Comparison of ENCODE assay signal across 8 mouse cellular contexts in genomic region chr17:88316213-88316967, GRCm38 (mm10).
DNase-seq lines count a peak whose midpoint lies in the region; ATAC-seq lines count a peak whose summit lies in the region.
"Had no signal": no experiment of that assay in that cellular context is flagged by ENCODE, and none has a peak within 500 bp of the region (broad histone marks: within the 10 kb centered on the region; RNA-seq: fewer than 3 reads in every experiment).

No protein-coding gene starts in this region.

- H3K4me2 ChIP-seq in neural tube, embryonic 11.5 days (ENCODE audit: low read depth) = no peak overlapping the region
- H3K4me2 ChIP-seq in forebrain, embryonic 15.5 days (replicated peaks) = no peak overlapping the region
- no peak overlapping the region for H3K4me2 ChIP-seq in midbrain, embryonic 13.5 days (replicated peaks)

- ATAC-seq in neural tube, embryonic 11.5 days (ENCODE audit: insufficient read depth, low FRiP score, low TSS enrichment) = peak; percentile 78
- ATAC-seq in forebrain, embryonic 15.5 days (replicated peaks) = peak; percentile 95
- ATAC-seq in midbrain, embryonic 13.5 days = peak; percentile 94

- no peaks in the 10 kb centered on the region for H3K4me1 ChIP-seq in neural tube, embryonic 11.5 days (ENCODE audit: control insufficient read depth, insufficient read depth, low read length)
- peaks cover 15% of the 10 kb centered on the region for H3K4me1 ChIP-seq in forebrain, embryonic 15.5 days
- peaks cover 5% of the 10 kb centered on the region; the same call in 1 of the 2 replicates for H3K4me1 ChIP-seq in midbrain, embryonic 13.5 days (replicated peaks)

- no peak for DNase-seq in neural tube, embryonic 11.5 days (ENCODE audit: low spot score)
- DNase-seq in neural tube, embryonic 10.5 days (ENCODE audit: extremely low spot score, low spot score) = no peak
- DNase-seq in thymus, postnatal 25 days = peak; percentile 66
- DNase-seq in embryo, embryonic 10 days (ENCODE audit: low spot score) = no peak
- no peak for DNase-seq in lung, postnatal 25 days (ENCODE audit: low spot score)

- H3K27ac ChIP-seq in neural tube, embryonic 11.5 days (ENCODE audit: low read depth, low read length) = no peak overlapping the region
- H3K27ac ChIP-seq in forebrain, embryonic 15.5 days (replicated peaks) = peak overlapping the region; percentile 80
- peak overlapping the region; percentile 9; the same call in 1 of the 2 replicates for H3K27ac ChIP-seq in midbrain, embryonic 13.5 days

- no peak overlapping the region for H3K9ac ChIP-seq in neural tube, embryonic 11.5 days (ENCODE audit: low read length)
- H3K9ac ChIP-seq in forebrain, embryonic 15.5 days (replicated peaks) = no peak overlapping the region
- no peak overlapping the region for H3K9ac ChIP-seq in midbrain, embryonic 13.5 days (replicated peaks)

- 62% methylated on average over 15 of the region's 15 CpGs for WGBS in neural tube, embryonic 11.5 days
- 36% methylated on average over 15 of the region's 15 CpGs for WGBS in forebrain, embryonic 15.5 days
- 55% methylated on average over 13 of the region's 15 CpGs for WGBS in midbrain, embryonic 13.5 days

- H3K27me3 ChIP-seq in neural tube, embryonic 11.5 days (ENCODE audit: control insufficient read depth, insufficient read depth, low read length) = no peaks in the 10 kb centered on the region
- no peaks in the 10 kb centered on the region for H3K27me3 ChIP-seq in forebrain, embryonic 15.5 days
- H3K27me3 ChIP-seq in midbrain, embryonic 13.5 days = peaks cover 24% of the 10 kb centered on the region; the same call in 1 of the 2 replicates

- H3K4me3 ChIP-seq in neural tube, embryonic 11.5 days (ENCODE audit: low read depth, low read length) = no peak overlapping the region
- no peak overlapping the region for H3K4me3 ChIP-seq in forebrain, embryonic 15.5 days
- H3K4me3 ChIP-seq in midbrain, embryonic 13.5 days (replicated peaks) = no peak overlapping the region
- H3K4me3 ChIP-seq: erythroblast, embryonic 14.5 days had no signal

- H3K36me3 ChIP-seq in neural tube, embryonic 11.5 days (ENCODE audit: control insufficient read depth, insufficient read depth, low read length) = no peaks in the 10 kb centered on the region
- no peaks in the 10 kb centered on the region for H3K36me3 ChIP-seq in forebrain, embryonic 15.5 days
- no peaks in the 10 kb centered on the region for H3K36me3 ChIP-seq in midbrain, embryonic 13.5 days

- H3K9me3 ChIP-seq in neural tube, embryonic 11.5 days (ENCODE audit: control insufficient read depth, low read length) = no peaks in the 10 kb centered on the region
- H3K9me3 ChIP-seq in forebrain, embryonic 15.5 days = no peaks in the 10 kb centered on the region
- H3K9me3 ChIP-seq in midbrain, embryonic 13.5 days = no peaks in the 10 kb centered on the region
